28 mouse cellular contexts compared by ENCODE assay signal in the genomic region with DNA sequence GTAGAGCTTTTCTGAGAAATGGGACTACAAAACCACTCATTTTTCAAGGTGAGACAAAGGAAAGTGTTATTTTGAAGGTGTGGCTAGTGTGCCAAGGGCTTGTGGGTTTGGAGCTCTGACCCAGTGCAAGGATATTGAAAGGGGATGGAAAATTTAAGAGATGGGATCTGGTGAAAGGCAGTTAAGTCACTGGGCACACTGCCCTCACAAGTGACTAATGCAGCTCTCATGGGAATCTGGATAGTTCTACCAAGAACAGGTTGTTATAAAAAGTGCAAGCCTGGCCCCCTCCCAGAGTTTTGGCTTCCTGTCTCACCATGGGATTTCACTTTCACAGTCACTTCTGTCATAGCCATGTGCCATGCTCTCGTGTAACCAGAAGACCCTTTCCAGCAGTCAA.
A peak's percentile ranks its signal among the peaks of the same experiment; 100 is the strongest.
DNase-seq lines count a peak whose midpoint lies in the region; TF ChIP-seq lines count a peak whose summit lies in the region.
"Had no signal": no experiment of that assay in that cellular context is flagged by ENCODE, and none has a peak within 500 bp of the region (broad histone marks: within the 10 kb centered on the region; RNA-seq: fewer than 3 reads in every experiment).

No protein-coding gene starts in this region.

- TF ChIP-seq EP300 in heart, adult 2 months (IDR thresholded peaks at IDR 0.05; ENCODE audit: insufficient read depth, low read depth, low read length): no peak

- no peaks in the 10 kb centered on the region for H3K79me2 ChIP-seq in heart, adult 2 months (replicated peaks; ENCODE audit: control insufficient read depth, insufficient read depth, low read length)

- no peak overlapping the region for H3K27ac ChIP-seq in heart, adult 2 months
- H3K27ac ChIP-seq: embryonic facial prominence, embryonic 10.5 days; embryonic facial prominence, embryonic 13.5 days; forebrain, embryonic 10.5 days; forebrain, embryonic 13.5 days; heart, embryonic 15.5 days; hindbrain, embryonic 10.5 days; hindbrain, embryonic 13.5 days; intestine, embryonic 15.5 days had no signal

- no peaks in the 10 kb centered on the region for H3K36me3 ChIP-seq in heart, adult 2 months (ENCODE audit: control insufficient read depth, insufficient read depth, low read length)
- H3K36me3 ChIP-seq: embryonic facial prominence, embryonic 10.5 days; embryonic facial prominence, embryonic 13.5 days; forebrain, embryonic 10.5 days; heart, embryonic 12.5 days; heart, embryonic 15.5 days; hindbrain, embryonic 10.5 days; hindbrain, embryonic 13.5 days; intestine, embryonic 15.5 days had no signal

- no peak overlapping the region for H3K9ac ChIP-seq in heart, adult 2 months (ENCODE audit: low read depth, low read length)
- H3K9ac ChIP-seq: embryonic facial prominence, embryonic 13.5 days; forebrain, embryonic 13.5 days; heart, embryonic 12.5 days; heart, embryonic 15.5 days; hindbrain, embryonic 13.5 days; intestine, embryonic 15.5 days had no signal

- no peak for TF ChIP-seq POLR2A in heart, adult 2 months (IDR thresholded peaks at IDR 0.05; ENCODE audit: insufficient read depth, low read depth, low read length)

- intact Hi-C loops in heart, adult 2 months (cut with DNase I): no loop called here

- H3K27me3 ChIP-seq in heart, adult 2 months (ENCODE audit: control insufficient read depth, insufficient read depth, low read length): no peaks in the 10 kb centered on the region
- H3K27me3 ChIP-seq: embryonic facial prominence, embryonic 13.5 days; forebrain, embryonic 13.5 days; heart, embryonic 12.5 days; heart, embryonic 15.5 days; hindbrain, embryonic 13.5 days; intestine, embryonic 15.5 days; Patski had no signal

- no peak for TF ChIP-seq CTCF in heart, adult 2 months (IDR thresholded peaks at IDR 0.05)

- peak; percentile 21 for DNase-seq in adrenal gland, adult 2 months
- no peak for DNase-seq in adrenal gland, postnatal 10 days
- peak; percentile 55 for DNase-seq in heart, adult 11 months
- DNase-seq in heart, adult 2 months: no peak
- DNase-seq in adipocyte (ENCODE audit: low spot score): peak; percentile 33
- DNase-seq in left cerebral cortex, adult 11 months (ENCODE audit: low spot score): no peak
- DNase-seq in yolk sac, embryonic 10.5 days (ENCODE audit: low spot score): no peak
- DNase-seq: adrenal gland, postnatal 25 days; cerebellum, adult 11 months; cerebellum, adult 2 months; cerebellum, adult 9-11 months; cerebellum, postnatal 25 days; gastrocnemius, postnatal 10 days; gastrocnemius, postnatal 36 days; heart, postnatal 10 days; heart, postnatal 36 days; kidney, adult 11 months had no signal

- H3K4me1 ChIP-seq in heart, adult 2 months (ENCODE audit: control insufficient read depth, insufficient read depth, low read length): no peaks in the 10 kb centered on the region
- H3K4me1 ChIP-seq: embryonic facial prominence, embryonic 10.5 days; embryonic facial prominence, embryonic 13.5 days; forebrain, embryonic 10.5 days; forebrain, embryonic 13.5 days; heart, embryonic 15.5 days; hindbrain, embryonic 10.5 days; hindbrain, embryonic 13.5 days; intestine, embryonic 15.5 days had no signal

- 79% methylated on average over 1 of the region's 1 CpGs for WGBS in heart, adult 2 months

- H3K4me3 ChIP-seq in heart, adult 2 months: no peak overlapping the region
- H3K4me3 ChIP-seq: embryonic facial prominence, embryonic 10.5 days; embryonic facial prominence, embryonic 13.5 days; erythroblast, embryonic 14.5 days; forebrain, embryonic 10.5 days; forebrain, embryonic 13.5 days; heart, embryonic 12.5 days; heart, embryonic 15.5 days; hindbrain, embryonic 10.5 days; hindbrain, embryonic 13.5 days; intestine, embryonic 15.5 days had no signal

Comparison
In these comparisons a context has a peak if more than half of its experiments do, and no peak if none do; other contexts are left out.
1. DNase-seq: peak in adrenal gland, adult 2 months (single experiment), heart, adult 11 months (single experiment) and adipocyte (single experiment); none in adrenal gland, postnatal 10 days (single experiment), heart, adult 2 months (0 of 2), left cerebral cortex, adult 11 months (single experiment) and yolk sac, embryonic 10.5 days (single experiment).